Mouse (Mus musculus): ENCODE measurements at regions not wholly inside any gene's neighbourhood (a gene's known extent, or its start where the extent isn't known, plus 50 kb on each side); places are given as distances from the start of the nearest gene placed in this dataset.

DNA sequence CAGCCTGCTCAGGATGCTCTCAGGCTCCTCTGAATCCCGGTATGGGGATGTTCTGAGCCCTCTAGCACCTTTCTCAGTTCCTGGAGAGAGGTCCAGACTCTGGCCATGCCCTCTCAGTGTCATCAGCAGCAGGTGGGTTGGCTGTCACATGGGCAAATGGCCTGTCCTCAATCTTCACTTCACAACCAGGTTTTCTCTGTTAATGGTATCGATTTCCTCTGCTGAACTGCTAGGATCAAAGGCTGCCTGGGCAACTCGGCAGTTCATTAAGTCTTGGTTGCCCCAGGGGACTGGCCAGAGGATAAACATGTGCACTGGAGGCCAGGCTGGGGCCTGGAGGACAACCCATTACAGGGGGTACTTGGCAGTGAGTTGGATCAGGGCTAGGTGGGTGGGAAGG is 156.2 kb downstream of the Trim29 start:
- DNase-seq (ENCODE audit: low read depth) = no peak

DNA sequence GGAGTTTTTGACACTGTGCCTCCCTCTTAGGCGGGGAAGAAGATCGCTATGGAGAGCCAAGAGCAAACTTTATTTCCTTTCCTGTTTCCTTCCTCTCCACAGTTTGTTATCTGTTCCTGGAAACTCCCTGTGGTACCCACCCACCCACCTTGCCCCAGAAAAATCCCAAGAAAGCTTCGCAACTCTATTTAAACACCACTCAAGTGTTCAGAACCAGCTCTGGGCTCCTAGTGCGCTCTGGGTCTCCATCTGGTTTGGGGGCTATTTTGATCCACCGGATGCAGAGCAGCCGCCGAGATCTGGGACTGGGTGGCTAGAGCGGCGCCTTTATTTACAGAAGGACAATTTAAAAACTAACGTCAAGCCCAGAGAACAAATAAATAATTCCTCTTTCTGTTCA is 158.6 kb downstream of the Trim29 start:
- DNase-seq (ENCODE audit: low read depth) = no peak

DNA sequence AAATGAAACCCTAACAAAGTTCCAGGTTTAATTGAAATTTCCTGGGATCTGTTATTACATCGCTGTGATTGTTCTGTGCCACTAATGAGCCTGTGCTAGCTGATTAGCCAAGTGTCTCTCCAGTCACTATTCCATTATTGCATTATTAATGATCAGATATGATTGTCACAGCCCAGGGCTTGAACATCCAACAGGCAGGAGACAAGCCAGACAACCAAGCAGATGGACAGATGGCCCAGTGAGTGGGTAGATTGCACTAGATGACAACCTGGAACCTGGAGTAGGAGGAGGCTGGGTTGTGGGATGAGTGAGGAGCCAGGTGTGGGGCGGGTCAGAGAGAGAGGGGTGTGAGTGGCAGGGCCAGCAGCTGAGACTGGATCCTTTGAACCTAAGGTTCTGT is 161.6 kb downstream of the Trim29 start:
- no peak for DNase-seq (ENCODE audit: low read depth)

DNA sequence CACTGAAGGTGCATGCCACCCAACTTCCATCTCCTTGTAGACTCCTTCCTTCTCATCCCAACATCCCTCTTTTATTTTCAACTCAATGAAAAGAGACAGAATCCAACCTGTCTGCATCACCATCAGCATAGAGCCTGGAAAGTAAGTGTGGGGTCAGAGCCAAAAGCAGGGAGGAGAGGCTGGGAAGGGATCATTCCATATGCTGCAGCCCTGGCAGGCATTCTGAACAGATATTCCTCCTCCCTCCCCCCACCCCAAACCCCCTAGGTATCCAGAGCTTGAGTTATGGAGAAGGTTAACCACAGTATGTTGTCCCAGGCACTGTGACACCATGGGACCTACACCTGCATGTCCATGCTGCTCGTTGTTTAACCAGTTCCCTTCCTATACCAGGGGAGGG is 162.5 kb downstream of the Trim29 start:
- no peak for DNase-seq (ENCODE audit: low read depth)

DNA sequence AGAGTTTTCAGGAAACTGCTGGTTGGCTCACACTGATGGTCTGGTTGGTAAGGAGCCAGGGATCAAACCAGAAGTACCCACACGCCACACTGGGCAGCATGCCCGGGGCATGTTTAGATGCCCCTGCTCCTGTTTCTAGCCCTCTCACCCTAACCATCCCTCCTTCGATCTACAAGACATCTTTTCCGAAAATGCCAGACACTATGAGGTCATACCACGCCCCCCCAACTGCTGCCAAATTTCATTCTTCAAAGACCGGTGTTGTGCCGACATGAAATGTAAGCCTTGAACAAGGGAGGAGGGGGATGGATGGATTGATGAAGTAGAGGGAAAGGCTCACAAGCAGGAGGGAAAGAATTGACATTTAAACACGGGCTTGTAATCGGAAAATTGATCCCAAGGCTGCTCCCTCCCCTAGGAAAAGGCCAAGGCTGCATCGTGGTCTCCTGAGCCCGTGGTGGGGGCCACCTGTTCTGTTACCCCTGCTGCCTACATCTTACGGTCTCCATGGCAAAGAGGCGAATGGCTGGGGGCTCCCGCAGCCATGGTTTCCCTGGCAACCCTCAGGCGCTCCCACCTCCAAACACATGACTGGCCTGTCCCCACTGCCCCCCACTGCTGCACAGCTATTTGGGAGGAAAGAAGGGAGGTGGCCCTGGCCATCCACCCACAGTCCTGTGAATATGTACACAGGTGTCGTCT is 163.1 kb downstream of the Trim29 start:
- DNase-seq (ENCODE audit: low read depth) = no peak

DNA sequence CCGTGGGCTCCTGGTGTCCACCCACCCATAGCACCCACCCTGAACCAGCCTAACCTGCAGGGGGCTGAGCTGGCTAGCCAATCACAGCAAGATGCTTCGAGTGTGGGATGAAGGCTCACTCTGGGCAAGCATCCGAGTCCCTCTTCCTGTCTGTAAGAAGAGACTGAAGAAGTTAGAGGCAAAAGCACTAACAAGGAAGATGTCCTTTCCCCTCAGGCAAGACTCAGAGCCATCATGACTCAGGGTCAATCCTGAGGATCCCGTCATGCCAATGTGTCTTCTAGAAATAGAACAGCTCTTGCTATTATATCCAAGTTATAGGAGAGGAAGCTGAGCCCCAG is 163.6 kb downstream of the Trim29 start:
- no peak for DNase-seq (ENCODE audit: low read depth)

DNA sequence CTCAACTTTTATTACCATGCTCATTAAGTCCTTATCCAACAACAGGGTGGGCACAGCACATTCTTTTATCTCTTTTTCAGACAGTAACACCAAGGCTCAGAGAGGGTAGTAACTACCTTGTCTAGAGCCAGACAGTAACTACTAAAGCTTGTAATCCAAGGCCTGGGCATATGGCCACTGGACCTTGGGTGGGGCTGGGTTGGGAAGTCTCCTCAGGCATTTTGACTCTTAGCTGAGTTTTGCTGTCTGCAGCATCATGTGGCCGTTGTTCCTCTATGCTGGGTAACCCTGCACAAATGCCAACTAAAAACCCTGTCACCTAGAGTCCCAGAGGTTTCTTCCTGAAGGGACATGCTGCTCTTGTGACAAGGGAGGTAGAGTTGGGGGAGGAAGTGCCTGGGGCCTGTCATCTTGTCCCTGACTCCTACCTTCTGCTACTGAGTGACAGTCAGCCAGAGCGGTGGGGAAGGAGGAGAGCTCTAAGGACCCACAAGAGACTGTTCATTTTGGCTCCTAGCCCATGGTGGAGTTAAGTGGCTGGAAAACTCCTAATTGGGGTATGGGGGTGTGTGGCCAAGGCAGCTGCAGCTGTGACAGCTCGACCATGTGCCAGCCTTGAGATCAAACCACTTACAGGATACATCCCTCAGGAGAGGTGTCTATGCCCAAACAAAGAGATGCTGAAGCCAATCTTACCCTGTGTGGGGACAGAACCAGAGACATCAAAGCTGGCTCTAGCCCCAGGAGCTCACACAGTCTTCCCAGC is 170.4 kb downstream of the Trim29 start:
- no peak for DNase-seq (ENCODE audit: low read depth)

DNA sequence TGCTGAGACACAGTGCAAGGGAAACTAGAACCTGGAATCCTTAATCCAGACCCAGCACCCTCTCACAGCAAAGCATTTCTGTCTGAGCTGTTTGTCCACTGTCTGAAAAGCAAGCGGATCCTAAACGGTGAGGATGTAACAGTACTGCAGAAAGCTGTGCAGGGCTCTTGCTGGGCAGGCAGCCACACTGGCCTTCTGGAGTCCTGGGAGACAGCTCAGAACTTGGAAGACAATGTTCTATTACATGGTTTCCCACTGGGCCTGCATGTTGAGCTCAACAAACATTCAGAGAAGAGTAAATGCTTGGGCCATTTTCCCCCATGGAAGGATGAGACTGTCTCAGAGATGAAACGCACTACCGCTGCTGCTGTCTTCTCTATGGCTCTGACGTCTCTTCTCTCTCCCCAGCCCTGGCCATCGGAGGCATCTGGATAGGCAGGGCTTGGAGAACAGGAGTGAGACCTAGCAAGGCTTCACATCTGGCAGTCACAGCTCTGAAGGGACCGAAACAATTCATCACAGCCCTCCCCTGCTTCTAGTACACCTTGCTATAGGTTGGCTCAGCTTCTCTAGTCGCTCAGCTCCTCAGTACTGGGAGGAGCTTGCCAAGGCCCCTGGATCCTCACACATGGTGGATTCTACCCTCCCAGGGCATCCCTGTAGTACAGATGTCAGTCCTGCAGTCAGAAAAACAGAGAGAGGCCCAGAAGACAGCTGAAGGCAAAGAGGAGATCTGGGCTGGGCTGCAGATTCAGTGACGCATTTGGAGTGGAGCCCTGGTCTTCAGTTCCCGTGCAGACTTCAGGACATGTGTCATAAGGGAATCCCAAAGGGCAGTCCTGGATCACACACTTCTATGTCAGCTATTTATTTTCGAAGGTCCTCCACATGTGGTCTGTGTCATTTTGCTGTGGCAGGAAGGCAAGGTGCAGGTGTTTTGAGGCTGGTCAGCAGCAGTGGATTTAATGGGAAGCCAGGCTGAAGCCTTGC is 171.7 kb downstream of the Trim29 start:
- no peak for DNase-seq (ENCODE audit: low read depth)

DNA sequence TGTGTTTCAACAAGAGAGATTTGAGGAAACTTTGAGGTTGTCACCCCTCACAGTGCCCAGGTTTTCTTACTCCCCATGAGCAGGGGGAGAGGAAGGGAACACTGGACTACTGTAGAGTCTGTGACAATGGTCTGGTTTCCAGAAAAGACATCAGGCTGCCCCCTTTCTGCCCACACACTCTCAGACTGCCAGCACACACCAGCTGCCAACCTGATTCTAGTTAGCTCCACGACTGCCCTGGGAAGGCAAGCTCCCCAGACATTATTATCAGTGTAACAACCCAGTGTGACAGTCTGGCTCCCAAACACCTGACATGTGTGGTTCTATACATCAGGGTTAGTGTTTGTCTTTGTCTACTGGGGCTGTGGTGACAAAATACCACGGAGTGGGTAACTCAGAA is 172.5 kb downstream of the Trim29 start:
- no peak for DNase-seq (ENCODE audit: low read depth)

DNA sequence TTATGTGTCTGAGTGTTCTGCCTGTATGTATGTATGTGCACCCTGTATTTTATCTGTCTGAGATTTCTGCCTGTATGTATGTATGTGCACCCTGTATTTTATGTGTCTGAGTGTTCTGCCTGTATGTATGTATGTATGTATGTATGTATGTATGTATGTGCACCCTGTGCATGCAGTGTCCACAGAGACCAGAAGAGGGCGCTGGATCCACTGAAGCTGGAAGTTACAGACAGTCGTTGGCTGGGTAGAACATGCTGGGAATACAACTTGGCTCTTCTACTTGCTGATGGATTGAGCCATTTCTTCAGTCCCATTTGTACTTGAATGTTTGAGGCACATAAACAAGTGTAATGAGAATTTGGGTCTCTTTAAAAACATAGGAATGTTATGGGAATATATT is 173.3 kb downstream of the Trim29 start:
- no peak for DNase-seq (ENCODE audit: low read depth)

DNA sequence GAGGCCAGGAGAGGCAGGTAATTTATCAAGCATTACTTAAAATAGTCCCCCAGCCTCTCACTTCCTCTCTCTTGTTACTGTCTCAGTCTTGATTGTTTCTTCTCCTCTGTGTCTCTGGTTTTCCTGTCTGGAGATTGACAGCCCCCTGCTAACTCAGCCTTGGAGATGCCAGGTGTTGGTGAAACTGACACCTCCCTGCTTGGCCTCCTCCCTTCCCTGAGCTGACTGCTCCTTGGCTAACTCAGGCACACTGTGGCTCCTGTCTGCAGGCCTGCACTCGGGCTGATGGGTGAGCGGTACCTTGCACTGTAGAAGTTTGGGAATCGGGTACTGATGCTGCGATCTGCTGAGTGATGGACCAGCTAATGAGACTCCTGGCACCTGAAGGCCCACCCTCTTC is 176.1 kb downstream of the Trim29 start:
- DNase-seq (ENCODE audit: low read depth) = no peak

DNA sequence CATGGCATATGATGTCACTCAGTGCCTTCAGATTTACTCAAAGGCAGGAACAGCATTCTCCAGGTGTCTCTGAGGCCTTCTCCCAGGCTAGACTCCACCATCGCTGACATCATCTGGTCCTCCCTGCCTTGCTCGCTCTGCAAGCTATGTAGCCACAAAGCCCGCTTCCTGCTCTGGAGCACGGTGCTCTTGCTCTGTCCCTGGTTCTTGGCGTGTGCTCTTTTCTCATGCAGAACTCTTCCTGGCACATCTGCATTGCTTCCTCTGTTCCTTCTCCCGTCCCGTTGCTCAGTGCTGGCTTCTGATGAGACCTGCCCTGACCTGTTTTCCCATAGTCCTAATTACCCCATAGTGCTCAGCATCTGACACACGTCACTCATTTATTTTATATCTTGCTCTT is 178.6 kb downstream of the Trim29 start:
- no peak for DNase-seq (ENCODE audit: low read depth)

DNA sequence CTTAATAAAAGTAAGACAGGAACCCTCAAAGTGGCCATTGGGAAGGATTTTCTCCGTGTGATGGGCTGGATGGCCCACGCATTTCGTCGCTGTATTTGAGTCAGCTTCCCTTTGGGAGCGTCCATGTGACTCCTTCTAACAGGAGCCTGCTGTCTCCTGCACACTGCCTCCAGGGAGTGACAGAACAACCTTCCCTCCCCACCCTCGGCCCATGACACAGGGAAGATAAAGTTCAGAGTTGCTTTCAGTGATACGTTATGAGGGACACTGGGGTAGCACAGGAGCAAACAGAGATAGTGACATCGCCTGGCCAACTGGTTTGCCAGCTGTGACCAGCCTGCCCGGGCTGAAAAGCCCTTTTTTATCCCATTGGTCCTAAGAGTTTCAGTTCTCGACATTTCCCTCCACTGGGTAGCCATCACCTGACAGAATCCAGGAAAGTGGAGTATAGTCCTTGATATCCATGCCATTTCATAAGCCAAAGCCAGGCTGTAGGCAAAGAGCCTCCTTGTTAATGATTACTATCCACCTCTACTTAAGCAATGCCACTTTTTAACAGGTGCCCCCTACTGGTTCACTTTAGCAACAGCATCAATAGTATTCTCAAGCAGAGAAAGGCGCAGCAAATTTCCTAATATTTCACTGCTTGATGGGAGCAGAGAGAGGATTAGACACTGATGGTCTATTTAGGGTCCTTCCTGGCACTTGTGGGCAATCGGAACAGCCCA is 180.5 kb downstream of the Trim29 start:
- DNase-seq (ENCODE audit: low read depth) = peak; percentile 31

DNA sequence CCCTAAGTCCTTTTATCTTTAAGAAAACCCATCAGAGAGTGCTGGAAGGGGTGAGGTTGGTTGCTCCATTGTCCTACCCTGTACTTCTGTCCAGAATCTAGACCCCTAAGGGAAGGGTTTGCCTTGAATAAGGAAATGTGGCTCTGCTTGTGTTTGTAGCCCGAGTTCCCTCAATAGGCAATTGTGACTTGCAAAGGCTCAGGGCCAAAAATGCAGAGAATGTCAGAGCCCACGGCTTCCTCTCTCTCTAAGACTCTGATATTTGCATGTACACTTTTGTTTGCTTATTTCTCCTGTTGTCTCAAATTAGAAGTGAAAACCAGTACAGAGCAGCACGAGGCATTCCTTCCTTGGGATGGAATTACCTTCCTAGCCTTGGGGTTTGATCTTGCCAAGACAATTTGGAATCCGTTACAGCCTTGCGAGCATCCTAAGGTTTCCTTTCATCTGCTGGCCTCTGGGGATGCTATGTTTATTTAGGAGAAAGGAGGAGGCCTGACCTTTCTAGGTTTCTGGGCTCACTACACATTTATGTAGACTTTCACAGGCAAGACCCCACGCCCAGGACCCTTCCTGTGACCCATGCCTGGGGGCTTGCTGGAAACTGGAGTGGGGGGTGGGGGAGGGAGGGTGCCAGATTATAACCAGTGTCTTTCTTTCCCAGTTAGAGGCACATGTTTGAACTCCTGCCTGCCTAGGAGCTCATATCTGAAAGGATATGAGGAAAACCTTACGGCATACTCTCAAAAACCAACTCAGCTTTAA is 181.8 kb downstream of the Trim29 start:
- no peak for DNase-seq (ENCODE audit: low read depth)

DNA sequence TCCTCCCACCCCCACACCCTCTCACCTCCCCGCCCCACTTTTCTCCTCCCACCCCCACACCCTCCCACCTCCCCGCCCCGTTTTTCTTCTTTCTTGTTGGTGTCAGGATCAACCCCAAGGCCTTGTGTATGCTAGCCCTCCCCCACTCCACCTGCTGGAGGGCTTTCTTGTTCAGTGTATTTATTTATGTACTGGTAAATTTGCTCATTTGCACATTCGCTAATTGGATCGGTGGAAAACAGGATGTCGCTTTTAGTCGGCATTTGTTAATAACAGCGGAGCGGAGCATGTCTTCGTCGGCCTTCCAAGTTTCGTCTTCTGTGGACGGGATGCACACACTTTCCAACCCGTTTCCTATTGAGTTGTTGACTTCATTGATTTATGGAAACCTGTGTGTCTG is 187.9 kb downstream of the Trim29 start:
- DNase-seq (ENCODE audit: low read depth) = no peak

DNA sequence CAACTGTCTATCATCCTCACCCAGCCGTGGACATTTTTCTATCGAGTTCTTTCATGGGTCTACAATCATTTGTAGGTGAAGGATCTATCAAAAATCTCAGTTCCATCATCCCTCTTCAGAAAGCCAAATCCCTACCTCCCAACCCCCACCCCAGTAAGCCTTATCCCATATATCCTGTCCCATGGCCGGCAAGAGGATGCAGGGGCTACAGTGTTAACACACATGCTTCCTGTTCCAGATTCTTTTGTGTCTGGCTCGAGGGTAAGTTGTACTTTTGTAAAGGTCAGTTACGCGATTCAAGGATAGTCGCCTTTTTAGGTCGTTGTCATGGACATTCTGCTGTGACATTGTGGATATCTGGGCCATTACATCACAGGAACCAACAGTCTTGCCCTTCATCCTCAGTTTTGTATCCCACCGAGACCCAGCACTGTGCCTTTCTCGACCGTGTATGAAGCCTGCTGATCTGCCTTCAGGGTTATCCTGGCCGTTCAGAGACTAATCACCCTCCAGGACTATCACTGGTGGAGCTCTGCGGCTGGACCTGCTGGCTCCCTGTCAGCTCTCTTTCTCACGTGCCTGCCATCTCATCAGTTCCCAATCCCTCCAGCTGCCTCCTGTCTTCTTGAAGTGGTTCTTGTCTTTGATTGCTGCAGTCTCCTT is 193.8 kb downstream of the Trim29 start:
- DNase-seq (ENCODE audit: low read depth) = no peak

DNA sequence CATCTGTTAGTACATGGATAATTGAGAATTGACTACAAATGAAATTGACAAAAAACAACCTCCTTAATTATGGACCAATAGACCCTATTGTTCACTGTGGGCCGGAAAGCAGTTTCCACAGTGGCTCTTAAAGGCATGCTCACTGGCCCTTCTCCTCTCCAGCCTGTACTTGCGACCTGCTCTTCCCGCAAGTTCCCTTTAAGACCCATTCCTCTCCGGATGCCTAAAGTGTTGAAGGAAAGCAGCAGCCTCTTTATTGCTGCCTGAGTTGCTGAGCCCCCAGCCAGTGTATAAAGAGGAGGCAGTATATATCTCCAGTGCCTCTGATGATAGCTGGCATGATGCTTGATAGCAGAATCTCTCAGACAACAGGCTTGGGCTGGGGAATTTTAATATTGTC is 195.2 kb downstream of the Trim29 start:
- DNase-seq (ENCODE audit: low read depth) = no peak

DNA sequence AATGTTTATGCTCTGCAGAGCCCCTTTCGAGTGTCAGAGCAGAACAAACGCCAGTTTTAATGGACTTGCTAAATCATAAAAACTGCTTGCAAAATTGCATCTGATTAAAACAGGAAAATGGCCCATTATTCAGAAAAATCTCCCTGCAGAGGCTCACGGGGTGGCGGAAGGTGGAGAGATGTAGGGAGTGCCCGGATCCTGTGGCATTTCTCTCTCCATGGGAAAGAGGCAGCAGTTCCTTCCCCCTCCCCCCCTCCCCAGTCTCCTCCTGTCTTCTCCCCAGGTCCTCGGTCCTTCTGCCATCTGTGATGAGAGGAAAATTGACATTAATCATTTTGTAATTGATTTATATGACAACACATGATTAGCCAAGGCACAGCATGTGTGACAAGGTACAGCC is 195.6 kb downstream of the Trim29 start:
- no peak for DNase-seq (ENCODE audit: low read depth)

DNA sequence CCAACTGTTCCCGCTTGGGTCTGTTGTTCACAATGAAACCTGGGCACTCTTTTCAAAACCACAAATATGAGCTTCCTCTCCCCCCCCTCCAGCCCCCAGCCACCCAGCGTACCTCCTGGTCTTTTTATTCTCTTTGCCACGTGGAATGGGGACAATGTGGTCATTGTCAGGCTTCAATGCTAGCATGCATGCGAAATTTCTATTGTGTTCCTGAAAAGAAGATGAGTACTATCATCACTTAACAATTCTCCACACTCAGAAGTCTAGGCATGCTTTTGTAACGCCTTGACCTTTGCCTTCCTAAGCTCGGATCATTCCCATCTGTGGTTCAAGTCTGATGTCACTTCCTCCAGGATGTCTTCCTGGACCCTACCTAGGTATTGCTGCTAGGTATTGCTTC is 202.2 kb downstream of the Trim29 start:
- no peak for DNase-seq (ENCODE audit: low read depth)

DNA sequence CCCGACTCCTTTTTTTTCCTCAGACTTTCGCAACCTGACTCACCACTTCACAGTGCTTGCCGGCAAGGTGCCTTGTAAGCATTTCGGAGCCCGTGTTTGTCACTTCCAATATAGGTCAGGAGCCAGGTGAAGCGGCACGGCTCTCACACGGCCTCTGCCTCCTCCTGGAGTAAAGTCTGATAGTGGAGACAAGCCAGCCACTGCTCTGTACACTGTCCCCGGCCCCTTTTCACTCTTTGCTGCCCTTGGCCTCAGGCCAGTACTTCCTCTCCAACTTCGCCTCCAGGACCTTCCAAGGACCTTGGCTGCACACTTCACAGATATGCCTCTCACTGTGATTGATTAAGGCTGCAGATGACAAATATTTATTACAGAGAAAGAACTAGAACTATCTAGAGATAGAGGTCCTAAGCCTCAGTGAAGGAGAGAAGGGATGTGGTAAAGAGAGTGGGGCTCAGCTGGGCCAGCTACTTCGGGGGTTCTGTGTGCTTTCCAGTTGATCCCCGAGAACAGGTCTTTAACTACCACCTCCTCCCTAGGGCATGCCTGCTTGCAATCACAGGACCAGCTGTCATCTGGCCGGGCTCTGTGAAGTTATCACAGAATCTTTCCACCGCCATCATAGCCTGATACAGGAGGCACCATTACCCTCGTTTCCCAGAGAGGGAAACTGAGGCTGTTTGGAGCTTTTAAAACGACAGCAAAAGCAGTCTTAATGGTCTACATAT is 204.2 kb downstream of the Trim29 start:
- DNase-seq (ENCODE audit: low read depth) = no peak
